Mouse (Mus musculus) hindlimb bud, embryonic 11.5 days (tissue): ENCODE measurements around the gene Snorc.
"Not testable (repeated sequence)": the region's sequence is repeated elsewhere in the genome, so short reads cannot be mapped to it uniquely, and the experiment has no call there.

ENCODE experiments used
- DNase-seq: peaks from one replicate; pipeline ENCODE4 v3.0.0-alpha.2; 2012; ENCODE audit warnings: low read depth, low spot score; ENCODE audit errors: extremely low spot score

Gene Snorc

GRCm38 (mm10) chr1:87469971-87470370 lies at the start of gene Snorc:
Gene Snorc (plus strand): TSS chr1:87470271.
- not testable (repeated sequence) for DNase-seq

DNA sequence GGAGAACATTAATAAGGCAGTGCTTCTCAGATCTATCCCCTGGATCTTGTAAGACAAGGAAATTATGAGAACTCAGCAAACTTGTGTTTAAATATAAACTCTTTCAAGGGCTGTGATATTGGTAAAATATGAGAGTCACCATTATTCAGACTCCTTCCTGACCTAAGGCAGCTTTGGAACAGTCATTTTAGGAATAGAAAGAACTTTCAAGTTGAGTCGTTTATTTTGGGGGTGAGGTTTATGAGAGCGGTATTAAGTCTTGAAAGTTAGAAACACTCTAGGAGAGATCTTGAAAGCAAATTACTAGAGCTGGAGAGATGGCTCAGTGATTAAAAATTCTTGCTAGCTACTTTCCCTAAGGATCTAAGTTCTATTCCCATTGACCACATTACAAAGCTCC lies 34.9 kb upstream of the Snorc start:
- DNase-seq, result no peak

DNA sequence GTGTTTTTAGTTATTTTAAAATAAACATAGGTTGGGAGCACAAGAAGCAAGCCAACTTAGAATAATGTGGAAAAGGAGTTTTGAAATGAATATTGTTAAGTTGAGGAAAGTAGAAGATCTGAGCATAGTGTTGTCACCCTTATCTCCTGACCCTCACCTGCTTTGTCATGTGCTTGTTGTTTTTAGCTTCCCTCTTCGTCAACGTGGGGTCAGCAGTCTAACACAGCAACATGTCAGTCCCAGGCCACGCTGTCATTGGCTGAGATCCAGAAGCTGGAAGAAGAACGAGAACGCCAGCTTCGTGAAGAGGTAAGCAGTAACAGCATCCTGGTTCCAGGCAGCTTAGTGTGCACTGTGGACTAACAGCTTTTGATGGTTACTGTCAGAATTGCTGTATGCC lies 33.5 kb upstream of the Snorc start:
- DNase-seq, result no peak

DNA sequence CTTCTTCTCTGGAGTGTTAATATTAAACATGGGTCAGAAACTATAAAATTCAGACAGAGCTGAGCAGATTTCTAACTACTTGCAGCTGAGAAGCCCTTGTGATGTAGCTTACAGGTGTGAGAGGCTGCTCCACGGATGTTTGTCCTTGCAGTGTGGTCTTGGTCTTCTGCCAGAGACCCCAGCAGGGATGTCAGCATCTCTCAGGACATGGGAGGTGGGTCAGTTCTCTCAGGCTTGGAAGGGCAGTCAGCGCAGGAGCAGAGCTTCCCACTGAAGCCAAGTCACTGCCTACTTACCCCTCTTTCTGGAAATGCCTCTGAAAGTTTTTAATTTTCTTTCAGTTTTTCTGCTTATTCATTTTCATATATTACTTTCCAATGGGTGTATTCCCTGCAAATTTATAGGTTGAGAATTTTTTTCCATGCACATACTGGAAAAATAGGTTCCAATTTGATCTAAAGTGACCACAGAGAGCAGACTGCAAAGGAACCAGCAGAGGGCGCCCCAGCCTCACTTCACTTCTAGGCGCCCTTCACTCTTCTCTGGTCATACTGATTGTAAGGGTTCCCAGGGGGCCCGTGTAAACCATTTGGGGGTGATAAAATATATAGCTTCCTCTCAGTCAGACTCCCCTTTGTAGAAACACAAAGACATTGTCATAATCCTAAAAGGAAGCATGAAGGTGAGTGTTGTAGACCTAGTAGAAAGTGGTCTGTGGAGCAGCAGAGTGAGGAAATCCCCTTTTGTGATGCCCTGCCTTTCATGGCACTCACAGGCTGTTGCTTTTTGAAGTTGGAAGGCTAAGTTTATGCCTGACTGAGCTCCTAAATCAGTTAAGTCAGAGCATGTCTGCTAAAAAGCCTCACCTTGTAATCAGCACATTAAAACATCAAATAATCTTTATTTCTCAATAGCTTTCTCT lies 22.6 kb upstream of the Snorc start:
- DNase-seq, result peak; percentile 28

DNA sequence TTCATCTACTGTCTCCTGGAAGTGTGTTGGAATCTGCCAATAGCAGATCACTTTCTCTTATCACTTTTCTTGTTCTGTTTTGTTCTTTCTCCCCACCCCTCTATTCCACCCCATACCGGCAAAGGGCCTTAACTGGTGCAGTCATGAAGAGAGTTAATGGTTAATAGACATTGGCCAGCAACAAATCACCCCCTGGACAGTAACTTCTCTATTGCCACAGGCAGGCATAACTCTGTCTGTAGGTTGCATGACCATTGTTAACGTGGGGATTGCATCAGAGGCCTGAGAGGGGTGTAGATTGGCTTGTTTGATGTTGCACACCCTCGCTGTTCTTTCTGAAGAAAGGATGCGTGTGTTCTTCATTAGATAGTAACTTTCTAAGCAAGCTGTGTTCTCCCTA lies 20.6 kb upstream of the Snorc start:
- DNase-seq, result no peak

DNA sequence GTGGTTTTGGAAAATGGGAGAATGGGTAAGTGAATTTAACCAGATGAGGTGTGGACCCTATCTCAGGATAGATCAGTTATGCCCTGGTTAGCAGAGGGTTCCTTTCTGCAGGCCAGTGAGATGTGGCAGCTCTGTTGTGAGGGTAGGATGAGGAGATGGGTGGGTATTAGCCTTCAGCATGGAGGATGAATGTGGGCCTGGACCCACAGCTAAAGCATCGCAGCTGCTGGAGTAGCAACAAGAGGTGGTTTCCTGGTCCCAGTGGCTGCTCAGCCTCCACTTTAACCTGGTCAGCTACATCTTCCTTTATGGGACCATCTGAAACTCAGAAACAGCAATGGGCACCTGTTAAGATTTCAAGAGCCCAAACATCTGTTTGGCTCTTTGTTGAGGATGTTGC lies 13.6 kb upstream of the Snorc start:
- DNase-seq, result no peak

DNA sequence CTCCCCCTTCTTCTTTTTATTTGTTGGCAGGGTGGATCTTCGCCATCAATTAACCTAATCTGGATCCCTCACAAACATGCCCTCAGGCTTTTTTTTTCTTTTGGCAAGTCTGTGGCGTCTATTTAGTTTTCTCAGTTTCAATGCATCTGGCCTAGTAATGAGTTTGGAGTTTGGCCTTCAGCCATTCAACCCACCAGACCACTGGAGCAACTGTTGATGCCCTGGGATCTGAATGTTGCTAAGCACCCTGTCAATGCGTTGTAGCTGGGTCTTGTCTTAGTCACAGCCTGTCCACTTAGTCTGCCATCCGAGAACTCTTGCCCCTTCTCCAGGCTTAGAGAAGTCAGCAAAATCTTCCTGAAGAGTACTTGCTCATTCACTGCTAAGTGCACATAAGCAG lies 12.0 kb upstream of the Snorc start:
- DNase-seq, result no peak

- DNase-seq, result not testable (repeated sequence)
Measured at GRCm38 (mm10) chr1:87459856-87460255, 10.2 kb upstream of the Snorc start.

DNA sequence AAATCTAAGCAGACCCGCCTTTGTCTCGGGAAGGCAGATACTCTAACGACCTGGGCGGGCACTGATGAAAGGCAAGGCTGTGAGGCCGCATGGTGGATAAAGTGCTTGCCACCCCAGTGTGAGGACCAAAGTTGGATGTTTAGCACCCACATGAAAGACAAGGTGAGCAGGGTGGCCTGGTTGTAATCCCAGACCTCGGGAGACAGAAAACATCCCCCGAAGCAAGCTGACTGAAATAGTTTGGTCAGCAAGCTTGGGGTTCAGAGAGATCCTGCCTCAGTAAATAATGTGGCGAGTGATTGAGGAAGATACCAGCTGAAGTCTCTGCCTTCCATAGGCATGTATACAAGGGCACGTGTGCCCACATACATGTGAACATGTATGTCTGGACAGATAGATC lies 2.6 kb upstream of the Snorc start:
- DNase-seq, result no peak

DNA sequence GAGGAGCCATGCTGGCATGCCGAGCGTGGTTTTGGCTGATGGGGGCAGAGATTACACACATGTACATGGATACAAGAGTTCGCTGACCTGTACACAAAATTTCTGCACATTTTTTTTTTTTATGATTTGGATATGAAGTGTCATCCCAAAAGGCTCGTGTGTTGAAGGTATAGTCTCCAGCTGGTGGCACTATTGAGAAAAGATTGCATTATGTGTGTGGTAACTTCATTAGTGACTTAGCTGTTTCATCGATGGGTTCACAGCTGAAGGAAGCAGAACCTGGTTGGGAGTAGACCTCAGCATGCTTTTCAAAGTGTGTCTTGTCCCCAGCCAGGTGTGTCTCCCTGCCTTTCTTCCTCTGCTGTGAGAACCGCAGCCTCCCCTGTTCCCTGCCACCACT lies 1.8 kb upstream of the Snorc start:
- DNase-seq, result no peak

- no peak for DNase-seq
Measured at GRCm38 (mm10) chr1:87471914-87472313, 1.8 kb downstream of the Snorc start.

DNA sequence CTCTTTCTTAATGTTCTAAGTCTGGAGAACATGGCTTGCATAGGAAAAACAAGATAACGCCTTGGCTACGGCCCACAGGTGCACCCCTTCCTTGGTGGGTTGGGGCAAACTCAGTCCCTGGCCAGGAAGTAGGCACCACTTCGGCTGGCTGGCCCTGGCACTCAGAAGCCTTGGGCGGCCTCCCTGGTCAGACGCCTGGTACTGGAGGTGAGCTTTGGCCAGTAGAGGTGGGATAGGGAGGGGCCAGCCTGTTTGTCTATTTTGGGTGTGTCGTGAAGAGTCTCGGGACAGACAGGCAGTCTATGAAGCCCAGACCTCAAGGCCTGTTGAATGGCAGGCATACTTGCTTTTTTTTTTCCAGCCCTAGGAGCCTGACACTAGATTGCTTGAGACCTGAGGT lies 2.5 kb downstream of the Snorc start:
- no peak for DNase-seq

- no peak for DNase-seq
Measured at GRCm38 (mm10) chr1:87475076-87475895, 5.2 kb downstream of the Snorc start.

- no peak for DNase-seq
Measured at GRCm38 (mm10) chr1:87482546-87482945, 12.5 kb downstream of the Snorc start.

GRCm38 (mm10) chr1:87486386-87486785 lies 16.3 kb downstream of the Snorc start:
- no peak for DNase-seq

GRCm38 (mm10) chr1:87492285-87492684 lies 22.2 kb downstream of the Snorc start:
- no peak for DNase-seq

DNA sequence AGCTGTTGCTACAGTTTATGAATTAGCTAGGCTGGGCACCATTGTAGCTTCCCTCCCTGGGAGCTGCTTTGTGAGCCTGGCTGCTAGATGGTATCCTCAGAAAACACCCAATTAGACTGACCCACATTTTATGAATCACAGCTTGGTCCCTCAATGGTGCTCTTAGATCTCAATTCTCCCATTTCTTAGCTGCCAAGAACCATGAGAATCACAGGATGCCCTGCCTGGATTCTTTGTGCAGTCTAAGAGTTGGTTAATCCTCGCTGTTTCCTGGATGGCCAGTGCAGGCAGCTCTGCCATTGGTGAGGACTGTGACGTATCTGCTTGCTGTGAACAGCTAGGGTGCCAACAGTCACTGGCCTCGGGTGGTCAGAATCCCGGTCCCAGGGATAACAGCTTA lies 23.5 kb downstream of the Snorc start:
- DNase-seq, result no peak

DNA sequence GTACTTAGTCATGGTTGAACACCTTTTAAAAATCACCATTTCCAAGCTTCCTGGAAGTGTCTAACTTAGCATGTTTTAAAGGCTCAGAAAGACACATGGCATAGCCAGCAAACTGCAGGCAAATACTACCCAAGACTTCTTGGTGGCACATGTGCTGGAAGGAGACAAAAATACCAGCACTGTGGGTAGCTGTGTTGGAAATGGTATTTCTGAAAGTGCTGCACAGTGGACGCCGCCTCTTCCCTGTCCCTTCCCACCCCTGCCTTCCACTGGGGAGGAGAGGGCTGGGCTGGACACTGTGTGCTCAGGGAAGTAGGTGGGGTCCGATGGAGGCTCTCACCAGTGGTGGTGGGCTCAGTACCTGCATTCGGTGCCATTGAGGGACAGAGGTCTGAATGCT lies 35.5 kb downstream of the Snorc start:
- DNase-seq, result no peak

- no peak for DNase-seq
Measured at GRCm38 (mm10) chr1:87507857-87508256, 37.8 kb downstream of the Snorc start.

DNA sequence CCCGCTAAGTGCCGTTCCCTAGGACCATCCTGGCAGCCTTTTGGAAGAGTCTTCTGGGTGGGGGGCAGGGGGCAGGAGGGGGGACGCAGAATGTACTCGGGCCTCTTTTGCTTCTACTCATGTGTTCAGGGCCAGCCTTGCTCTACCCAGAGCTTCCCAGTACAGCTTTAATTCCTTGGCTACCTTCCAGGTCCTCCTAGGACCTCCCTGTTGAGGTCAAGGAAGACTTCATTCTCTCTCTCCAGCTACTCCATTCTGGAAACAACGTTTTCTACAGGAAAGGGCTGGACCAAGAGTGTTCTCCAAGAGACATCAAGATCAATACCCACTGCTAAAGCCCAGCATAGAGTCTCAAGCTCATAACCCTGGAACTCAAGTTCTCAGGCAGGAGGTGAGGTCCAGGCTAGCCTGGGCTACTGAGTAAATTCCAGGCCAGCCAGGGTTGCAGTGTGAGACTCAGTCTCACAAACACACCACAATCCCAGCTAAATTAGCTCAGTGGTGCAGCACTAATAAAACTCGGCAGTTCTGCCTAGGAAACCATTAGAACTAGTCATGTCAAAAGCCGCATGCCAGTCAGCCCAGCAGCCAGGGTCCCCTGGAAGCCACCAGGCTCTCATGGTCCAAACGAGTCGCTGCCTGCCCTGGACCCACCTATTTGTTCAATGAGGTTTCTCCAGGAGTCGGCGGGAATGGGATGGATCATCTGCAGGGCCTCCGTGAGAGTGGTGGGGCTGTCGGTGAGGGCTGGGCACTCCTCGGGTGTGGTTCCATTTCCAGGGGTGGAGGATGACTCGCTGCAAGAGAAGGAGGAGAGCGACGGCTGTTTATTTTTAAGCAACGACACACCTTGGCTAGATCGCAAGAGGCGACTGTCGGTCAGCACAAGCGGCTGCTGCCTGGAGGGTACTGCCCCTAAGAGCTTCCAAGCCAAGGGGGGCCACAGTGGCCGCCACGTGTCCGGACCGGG lies 38.8 kb downstream of the Snorc start:
- no peak for DNase-seq
